In the genomic region with DNA sequence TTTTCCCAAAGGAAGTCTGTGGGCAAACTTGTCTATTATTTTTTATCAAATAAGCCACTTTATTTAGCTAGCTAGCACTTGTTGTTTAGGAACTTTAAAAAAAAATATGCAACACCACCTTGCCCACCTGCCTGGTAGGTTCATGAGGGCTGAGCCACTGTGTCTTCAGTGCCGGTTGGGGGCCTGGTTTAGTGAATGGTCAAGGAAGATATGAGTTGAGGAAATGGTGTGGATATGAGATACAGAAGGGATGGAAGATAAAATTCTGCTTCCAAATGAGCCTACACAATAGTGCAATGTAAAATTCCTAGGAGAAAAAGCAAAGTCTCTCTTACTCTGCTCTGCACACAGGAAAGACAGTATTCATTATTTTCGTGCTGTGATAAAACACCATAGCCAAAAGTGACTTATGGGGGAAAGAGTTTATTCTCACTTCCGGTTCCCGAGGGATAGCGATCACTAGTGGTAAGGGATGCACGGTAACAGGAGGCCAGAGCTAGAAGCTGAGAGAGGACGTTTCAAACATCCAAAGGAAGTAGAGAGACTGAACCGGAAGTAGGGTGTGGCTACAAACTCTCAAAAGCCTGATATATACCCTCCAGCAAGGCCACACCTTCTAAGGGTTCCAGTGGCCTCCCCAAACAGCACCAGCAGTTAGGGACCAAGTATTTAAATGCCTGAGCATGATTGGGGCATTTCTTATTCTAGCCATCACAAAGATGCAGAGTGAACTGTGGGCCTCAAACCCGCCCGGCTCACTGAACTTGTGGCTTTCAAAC, we compare ENCODE assay signal across 15 mouse cellular contexts. TPM values are rescaled to one million over a fixed set of nuclear protein-coding genes. Genes with fewer than 3 reads are reported as not detected.
A peak's percentile ranks its signal among the peaks of the same experiment; 100 is the strongest.
DNase-seq lines count a peak whose midpoint lies in the region; ATAC-seq and TF ChIP-seq lines count a peak whose summit lies in the region.
"Had no signal": no experiment of that assay in that cellular context is flagged by ENCODE, and none has a peak within 500 bp of the region (broad histone marks: within the 10 kb centered on the region; RNA-seq: fewer than 3 reads in every experiment).

No protein-coding gene starts in this region.

- H3K4me3 ChIP-seq in heart, embryonic 11.5 days (ENCODE audit: low read depth, low read length), result no peak overlapping the region
- peak overlapping the region; percentile 15; the same call in 1 of the 2 replicates for H3K4me3 ChIP-seq in liver, embryonic 12.5 days
- H3K4me3 ChIP-seq in thymus, adult 2 months (ENCODE audit: control insufficient read depth, insufficient read depth, low read length), result no peak overlapping the region
- H3K4me3 ChIP-seq: limb, embryonic 13.5 days had no signal

- H3K9me3 ChIP-seq in heart, embryonic 11.5 days (replicated peaks; ENCODE audit: control insufficient read depth, low read length), result no peaks in the 10 kb centered on the region
- no peaks in the 10 kb centered on the region for H3K9me3 ChIP-seq in liver, embryonic 12.5 days (replicated peaks)
- H3K9me3 ChIP-seq: limb, embryonic 13.5 days had no signal

- intact Hi-C loops in heart, postnatal 14 days (cut with DNase I), result no loop called here

- H3K9ac ChIP-seq in heart, embryonic 11.5 days (ENCODE audit: low read depth, low read length), result no peak overlapping the region
- H3K9ac ChIP-seq in liver, embryonic 12.5 days, result no peak overlapping the region
- H3K9ac ChIP-seq: limb, embryonic 13.5 days had no signal

- no peaks in the 10 kb centered on the region for H3K27me3 ChIP-seq in heart, embryonic 11.5 days (ENCODE audit: control insufficient read depth, insufficient read depth, low read length)
- no peaks in the 10 kb centered on the region for H3K27me3 ChIP-seq in liver, embryonic 12.5 days (replicated peaks)
- H3K27me3 ChIP-seq in thymus, adult 2 months (ENCODE audit: control insufficient read depth, insufficient read depth, low read length), result no peaks in the 10 kb centered on the region; the same call in 1 of the 2 replicates
- H3K27me3 ChIP-seq: limb, embryonic 13.5 days had no signal

- H3K4me1 ChIP-seq in heart, embryonic 11.5 days (ENCODE audit: control insufficient read depth, insufficient read depth, low read length), result peaks cover 6% of the 10 kb centered on the region; the same call in 1 of the 2 replicates
- H3K4me1 ChIP-seq in liver, embryonic 12.5 days, result peaks cover 58% of the 10 kb centered on the region
- H3K4me1 ChIP-seq in thymus, adult 2 months (replicated peaks; ENCODE audit: control insufficient read depth, insufficient read depth, low read length), result no peaks in the 10 kb centered on the region

- H3K36me3 ChIP-seq in heart, embryonic 11.5 days (ENCODE audit: control insufficient read depth, insufficient read depth, low read length), result no peaks in the 10 kb centered on the region
- H3K36me3 ChIP-seq in liver, embryonic 12.5 days, result no peaks in the 10 kb centered on the region
- no peaks in the 10 kb centered on the region for H3K36me3 ChIP-seq in thymus, adult 2 months (ENCODE audit: control insufficient read depth, insufficient read depth, low read length)
- H3K36me3 ChIP-seq: limb, embryonic 13.5 days had no signal

- WGBS in heart, embryonic 11.5 days (ENCODE audit: insufficient replicate concordance), result 61% methylated on average over 10 of the region's 10 CpGs
- WGBS in liver, embryonic 12.5 days (ENCODE audit: insufficient replicate concordance), result 42% methylated on average over 10 of the region's 10 CpGs
- 66% methylated on average over 10 of the region's 10 CpGs for WGBS in thymus, adult 2 months

- 0 out of 2 replicates have a peak, but pooled peaks have one; percentile 58 for ATAC-seq in heart, embryonic 11.5 days (replicated peaks; ENCODE audit: insufficient number of reproducible peaks, low FRiP score, low TSS enrichment)
- peak; percentile 83 for ATAC-seq in liver, embryonic 12.5 days
- ATAC-seq: forebrain, embryonic 14.5 days had no signal

- TF ChIP-seq CTCF in thymus, adult 2 months (IDR thresholded peaks at IDR 0.05; ENCODE audit: borderline replicate concordance, control insufficient read depth, extremely low read depth, insufficient read depth, low read length, poor library complexity), result no peak

- DNase-seq in heart, postnatal 14 days, result no peak
- DNase-seq in 416B (ENCODE audit: low read depth) (peak; percentile 15), MN1 (ENCODE audit: low spot score) (no peak)
- peak; percentile 35 for DNase-seq in c-Kit-positive CD71-positive TER-119-positive erythroid progenitor cells, embryonic 14.5 days (ENCODE audit: low spot score)
- DNase-seq in urinary bladder, adult 2 months (ENCODE audit: low spot score), result no peak
- no peak for DNase-seq in thymus, adult 2 months
- DNase-seq: cerebellum, postnatal 25 days; lung, postnatal 36 days; midbrain, embryonic 14.5 days; right cerebral cortex, postnatal 25 days; thymus, postnatal 4 days had no signal

- H3K27ac ChIP-seq in heart, embryonic 11.5 days (ENCODE audit: low read depth, low read length), result peak overlapping the region; percentile 73
- H3K27ac ChIP-seq in liver, embryonic 12.5 days, result peak overlapping the region; percentile 80
- no peak overlapping the region for H3K27ac ChIP-seq in thymus, adult 2 months (ENCODE audit: control insufficient read depth, insufficient read depth, low read length)

- no peak for TF ChIP-seq POLR2A in thymus, adult 2 months (IDR thresholded peaks at IDR 0.05; ENCODE audit: control insufficient read depth, extremely low read depth, insufficient read depth, low read length, poor library complexity)

- no peak overlapping the region for H3K4me2 ChIP-seq in heart, embryonic 11.5 days
- H3K4me2 ChIP-seq in liver, embryonic 12.5 days, result peak overlapping the region; percentile 54
- H3K4me2 ChIP-seq: limb, embryonic 13.5 days had no signal

RNA-seq across cellular contexts. Expression of gene Dlg1, which starts 53.7 kb away (rescaled TPM):
- 22.5 and 25.4 TPM in 2 replicates for polyA plus RNA-seq in heart, embryonic 11.5 days (2014; fragmentation: Nextera tagmentation; extraction: Ambion mirVana)
- 10 to 100 TPM; 38.5 to 38.9 TPM for total RNA-seq in heart, postnatal 14 days (2021)
- 19.5 and 20.5 TPM in 2 replicates for polyA plus RNA-seq in liver, embryonic 12.5 days (2016; fragmentation: Nextera tagmentation; extraction: Ambion mirVana)
- polyA plus RNA-seq in urinary bladder, adult 2 months (2012; rRNA removed), result 68.4 and 72.6 TPM in 2 replicates
- 18.9 and 20.3 TPM in 2 replicates for polyA plus RNA-seq in thymus, adult 2 months (2012; rRNA removed)

Comparison
In these comparisons a context has a peak if more than half of its experiments do, and no peak if none do; other contexts are left out.
1. DNase-seq: peak in 416B (single experiment) and c-Kit-positive CD71-positive TER-119-positive erythroid progenitor cells, embryonic 14.5 days (single experiment); none in heart, postnatal 14 days (0 of 2), urinary bladder, adult 2 months (single experiment), thymus, adult 2 months (single experiment) and MN1 (single experiment).